Mouse (Mus musculus) splenic B cell, adult 2 months (primary cell): Measurements from ENCODE around the gene Ncoa3.
A peak's percentile ranks its signal among the peaks of the same experiment; 100 is the strongest.
"Not testable (repeated sequence)": the region's sequence is repeated elsewhere in the genome, so short reads cannot be mapped to it uniquely, and the experiment has no call there.

Experiments
- DNase-seq: peaks from one replicate; pipeline ENCODE4 v3.0.0-alpha.2; 2011; ENCODE audit warnings: low read depth, low spot score
- H3K27me3 ChIP-seq: 2 replicates; pipeline ENCODE4 v1.6.1; 2012; ENCODE audit warnings: mild to moderate bottlenecking, low read length, moderate library complexity, mixed read lengths; ENCODE audit not compliant: control insufficient read depth, poor library complexity, insufficient read depth, severe bottlenecking
- H3K36me3 ChIP-seq: 2 replicates; pipeline ENCODE4 v1.6.1; 2012; ENCODE audit warnings: mild to moderate bottlenecking, low read length, moderate library complexity, mixed read lengths; ENCODE audit not compliant: control insufficient read depth, poor library complexity, insufficient read depth, severe bottlenecking

Gene Ncoa3

DNA sequence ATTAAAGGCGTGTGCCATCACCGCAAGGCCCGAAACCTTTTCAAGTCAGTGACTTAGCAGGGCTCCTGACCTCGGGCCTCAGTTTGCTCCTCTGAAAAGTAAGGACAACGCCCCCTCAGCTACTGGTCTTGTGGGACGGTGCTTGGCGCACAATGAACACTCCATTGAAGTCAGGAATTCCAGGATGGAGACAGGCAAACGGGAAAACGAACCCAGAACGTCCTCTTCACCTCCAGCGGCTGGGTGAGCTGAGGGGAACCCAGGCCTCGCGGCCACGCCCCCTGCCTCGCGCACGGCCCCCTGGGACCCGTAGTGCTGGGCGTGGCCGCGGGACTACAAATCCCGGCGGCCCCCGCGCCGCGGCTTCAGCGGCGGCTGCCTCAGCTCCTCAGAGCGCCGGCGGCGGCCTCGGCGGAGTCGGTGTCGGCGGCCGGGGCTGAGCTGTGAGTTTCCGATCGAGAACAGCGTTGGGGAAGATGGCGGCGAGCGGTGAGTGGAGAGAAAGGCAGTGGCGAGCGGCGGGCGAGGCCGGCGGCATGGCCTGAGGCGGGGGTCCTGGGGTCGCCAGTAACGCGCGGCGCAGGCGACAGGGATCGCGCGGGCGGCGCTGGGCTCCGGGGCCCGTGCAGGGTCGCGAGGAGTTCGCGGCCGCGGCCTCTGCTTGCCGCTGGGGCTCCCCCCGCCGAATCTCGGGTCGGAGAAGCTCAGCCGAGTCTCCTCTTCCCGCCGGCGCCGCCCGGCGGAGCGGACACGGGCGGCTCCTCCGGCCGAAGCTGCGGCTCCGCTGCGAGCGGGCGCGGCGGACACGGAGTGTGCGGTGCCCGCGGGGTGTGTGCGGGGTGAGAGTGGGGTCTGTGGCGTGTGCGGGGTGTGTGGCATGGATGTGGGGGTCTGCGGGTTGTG lies at the start of gene Ncoa3:
Gene Ncoa3, plus strand, starts transcription at position 367 of the 903 bp plus-strand sequence.
- DNase-seq = peak; percentile 96
- Histone ChIP-seq H3K27me3 (no peaks in the 10 kb centered on the region; the same call in 1 of the 2 replicates), H3K36me3 (no peaks in the 10 kb centered on the region)

GRCm38 (mm10) chr2:165943113-165943512 lies 49.3 kb upstream of the Ncoa3 start:
- no peaks in the 10 kb centered on the region for H3K27me3 ChIP-seq
- DNase-seq = no peak
- H3K36me3 ChIP-seq = no peaks in the 10 kb centered on the region

- DNase-seq = no peak
- Histone ChIP-seq H3K36me3 (no peaks in the 10 kb centered on the region), H3K27me3 (no peaks in the 10 kb centered on the region)
These were observed 47.7 kb upstream of the Ncoa3 start for GRCm38 (mm10) chr2:165944576-165945351.

GRCm38 (mm10) chr2:165946046-165946564 lies 46.3 kb upstream of the Ncoa3 start:
- Histone ChIP-seq H3K36me3 (no peaks in the 10 kb centered on the region), H3K27me3 (no peaks in the 10 kb centered on the region)
- peak; percentile 80 for DNase-seq

DNA sequence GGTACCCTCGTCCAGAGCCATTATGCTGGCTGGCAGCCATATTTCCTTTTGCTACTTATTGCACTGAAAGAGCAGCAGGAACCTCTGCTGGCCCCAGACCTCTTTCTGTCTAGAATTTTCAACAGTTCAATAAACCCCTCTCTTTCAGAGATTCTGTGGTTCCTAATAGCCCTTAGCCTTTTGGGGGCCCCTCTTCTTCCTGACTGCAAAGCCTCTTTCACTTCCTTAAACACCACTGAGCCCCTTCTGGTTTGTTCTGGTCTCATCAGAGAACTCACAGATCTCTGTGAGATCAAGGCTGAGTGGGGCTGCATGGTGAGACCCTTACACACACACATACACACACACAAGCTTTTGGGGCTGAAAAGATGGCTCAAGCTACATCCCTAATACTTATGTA lies 44.4 kb upstream of the Ncoa3 start:
- peak; percentile 72 for DNase-seq
- Histone ChIP-seq H3K36me3 (no peaks in the 10 kb centered on the region), H3K27me3 (no peaks in the 10 kb centered on the region)

GRCm38 (mm10) chr2:165948785-165949184 lies 43.7 kb upstream of the Ncoa3 start:
- H3K36me3 ChIP-seq, H3K27me3 ChIP-seq: not testable (repeated sequence)
- peak; percentile 45 for DNase-seq

- DNase-seq = peak; percentile 59
- H3K36me3 ChIP-seq = no peaks in the 10 kb centered on the region
These were observed 42.7 kb upstream of the Ncoa3 start for GRCm38 (mm10) chr2:165949719-165950118.

GRCm38 (mm10) chr2:165951432-165952068 lies 40.9 kb upstream of the Ncoa3 start:
- no peaks in the 10 kb centered on the region for H3K27me3 ChIP-seq
- H3K36me3 ChIP-seq = no peaks in the 10 kb centered on the region
- no peak for DNase-seq

More at GRCm38 (mm10) chr2:165949719-165950118, 42.7 kb upstream of the Ncoa3 start:
- H3K27me3 ChIP-seq = no peaks in the 10 kb centered on the region

DNA sequence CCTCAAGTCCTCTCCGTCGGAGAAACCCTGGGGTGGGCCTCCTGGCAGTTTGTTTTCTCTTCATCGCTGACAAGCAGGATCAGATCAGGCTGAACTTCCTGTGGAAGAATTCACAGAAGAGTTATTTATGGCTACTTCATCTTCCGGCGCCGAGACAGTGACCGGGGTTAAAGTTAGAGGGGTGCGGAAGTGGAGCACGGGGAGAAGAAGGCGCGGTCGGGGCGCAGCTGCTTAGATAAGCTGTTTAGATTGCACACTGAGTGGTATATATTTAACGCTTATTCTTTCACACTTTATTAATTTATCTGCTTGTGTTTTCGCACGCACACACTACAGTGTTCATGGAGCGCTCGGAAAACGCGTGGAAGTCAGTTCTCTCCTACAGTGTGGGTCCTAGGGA lies 37.6 kb upstream of the Ncoa3 start:
- DNase-seq = peak; percentile 70
- no peaks in the 10 kb centered on the region for H3K27me3 ChIP-seq
- H3K36me3 ChIP-seq = no peaks in the 10 kb centered on the region

DNA sequence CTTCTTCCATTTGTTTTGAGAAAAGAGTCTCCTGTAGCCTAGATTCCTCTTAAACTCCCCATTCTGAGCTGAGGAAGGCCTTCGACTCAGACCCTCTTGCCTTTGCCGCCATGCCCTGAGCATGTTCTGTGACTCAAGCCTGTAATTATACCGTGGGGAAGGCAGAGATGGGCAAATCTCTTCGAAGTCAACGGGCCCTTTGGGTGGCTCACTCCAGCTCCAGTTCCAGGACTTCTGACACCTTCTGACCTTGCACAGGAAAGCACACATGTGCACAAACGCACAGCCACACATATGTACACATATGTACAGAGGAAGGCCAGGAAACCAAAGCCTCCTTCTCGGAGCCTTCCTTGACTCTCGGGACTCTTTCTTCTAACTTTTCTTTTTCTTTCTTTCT lies 37.0 kb upstream of the Ncoa3 start:
- H3K36me3 ChIP-seq = no peaks in the 10 kb centered on the region
- no peak for DNase-seq
- no peaks in the 10 kb centered on the region for H3K27me3 ChIP-seq

- peak; percentile 67 for DNase-seq
- Histone ChIP-seq H3K36me3 (no peaks in the 10 kb centered on the region), H3K27me3 (no peaks in the 10 kb centered on the region)
These were observed 36.2 kb upstream of the Ncoa3 start for GRCm38 (mm10) chr2:165956096-165956740.

GRCm38 (mm10) chr2:165957257-165957828 lies 35.1 kb upstream of the Ncoa3 start:
- DNase-seq = no peak
- Histone ChIP-seq H3K27me3 (no peaks in the 10 kb centered on the region), H3K36me3 (no peaks in the 10 kb centered on the region)

DNA sequence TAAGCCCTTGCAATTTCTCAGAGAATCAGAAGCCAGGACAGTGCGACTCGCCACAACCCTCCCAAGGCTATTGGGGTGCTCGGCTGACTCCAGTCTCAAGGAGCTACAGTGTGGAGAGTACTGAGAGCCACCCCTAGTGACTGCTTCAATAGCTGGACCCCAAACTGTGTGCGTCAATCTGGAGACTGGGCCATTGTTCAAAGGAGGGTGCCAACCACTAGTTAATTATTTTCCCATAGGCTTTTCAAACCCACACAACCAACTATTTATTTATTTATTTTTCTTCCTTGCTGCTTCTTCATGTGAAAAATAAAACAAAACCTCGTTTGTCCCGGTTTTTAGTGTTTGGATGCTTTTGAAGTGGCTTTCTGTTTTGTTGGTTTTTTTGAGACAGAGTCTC lies 33.9 kb upstream of the Ncoa3 start:
- DNase-seq = no peak
- Histone ChIP-seq H3K27me3 (no peaks in the 10 kb centered on the region), H3K36me3 (no peaks in the 10 kb centered on the region)

DNA sequence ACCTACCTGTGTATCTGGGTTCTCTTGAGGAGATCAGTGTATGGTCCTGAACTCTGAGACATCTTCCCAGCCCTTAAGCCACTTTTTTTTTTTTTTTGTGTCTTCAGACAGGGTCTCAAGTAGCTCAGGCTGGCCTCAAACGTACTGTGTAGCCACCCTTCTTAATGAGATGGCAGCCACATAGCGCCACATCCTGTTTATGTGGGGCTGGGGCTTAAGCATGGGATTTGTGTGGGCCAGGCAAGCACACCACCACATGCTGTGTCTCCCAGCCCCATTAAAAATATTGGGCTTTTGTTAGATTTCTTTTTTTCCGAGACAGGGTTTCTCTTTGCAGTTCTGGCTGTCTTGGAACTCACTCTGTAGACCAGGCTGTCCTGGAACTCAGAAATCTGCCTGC lies 31.7 kb upstream of the Ncoa3 start:
- Histone ChIP-seq H3K36me3 (no peaks in the 10 kb centered on the region), H3K27me3 (no peaks in the 10 kb centered on the region)
- no peak for DNase-seq
